Mouse (Mus musculus) left cerebral cortex, adult 2 months (tissue): ENCODE measurements around the gene Kif3a. TPM values are rescaled to one million over a fixed set of nuclear protein-coding genes. Genes with fewer than 3 reads are reported as not detected.

Experiments used
- DNase-seq, 2 experiments: peaks; one replicate each; pipeline ENCODE4 v3.0.0; 2021 to 2022; ENCODE audit warnings: low spot score in 2 of 2, mixed read lengths in 1 of 2; ENCODE audit errors: extremely low spot score in 1 of 2
- H3K27ac ChIP-seq: fragments of 200-600 bp; 2 replicates; pipeline ENCODE4 v1.8.1; 2022
- H3K4me3 ChIP-seq: fragments of 200-600 bp; 2 replicates; pipeline ENCODE4 v1.8.1; 2022
- CTCF ChIP-seq: fragments of 200-600 bp; IDR thresholded peaks from 2 replicates; pipeline ENCODE4 v1.8.1; 2022; ENCODE audit warnings: antibody characterized with exemption, mild to moderate bottlenecking, moderate library complexity
- intact Hi-C: fragments of 180-260 bp; cut with DNase I; formaldehyde crosslinking; loops from one replicate; pipeline ENCODE4 v1.15.1; 2025
- total RNA-seq, 2 experiments: library from RNA; stranded (reverse); gene quantifications; 2 replicates each; pipeline ENCODE4 v1.2.3; 2021

Gene Kif3a
- total RNA-seq, 2 experiments from 2014 or later, result 127 to 131 TPM

DNA sequence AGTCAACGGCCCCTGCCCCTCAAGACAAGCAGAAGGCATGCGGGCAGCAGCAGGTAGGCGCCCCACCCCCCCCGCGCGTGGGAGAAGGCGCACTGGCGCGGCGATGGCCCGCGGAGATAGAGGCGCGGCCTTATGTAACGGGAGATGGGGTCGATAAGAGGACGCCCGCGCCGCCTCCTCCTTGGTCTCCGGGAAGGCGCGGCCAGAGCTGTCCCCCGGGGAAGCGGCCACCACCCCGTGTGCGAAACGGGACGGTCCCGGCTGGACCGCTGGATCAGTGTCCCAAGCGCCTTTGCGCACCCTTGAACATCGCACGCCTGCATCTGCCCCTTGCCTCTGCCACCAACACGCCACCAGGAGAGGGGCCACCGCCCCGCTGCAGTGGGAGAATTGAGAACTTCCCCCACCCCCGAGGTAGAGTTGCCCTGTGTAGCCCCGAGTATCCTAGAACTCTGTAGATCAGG, 69.0 kb downstream of the Kif3a start:
- no peak for TF ChIP-seq CTCF
- intact Hi-C loops, result no loop called here
- H3K4me3 ChIP-seq, result peak overlapping the region; percentile 46
- peak; percentile 47 to 52 for DNase-seq
- no peak overlapping the region; the same call in 1 of the 2 replicates for H3K27ac ChIP-seq

- no peak for DNase-seq
Measured at GRCm38 (mm10) chr11:53637046-53637802, 70.0 kb downstream of the Kif3a start.

GRCm38 (mm10) chr11:53637803-53638260, 70.7 kb downstream of the Kif3a start:
- intact Hi-C loops, result no loop called here
- no peak overlapping the region for H3K4me3 ChIP-seq
- TF ChIP-seq CTCF, result no peak
- no peak overlapping the region for H3K27ac ChIP-seq
- DNase-seq, result no peak

More at GRCm38 (mm10) chr11:53637046-53637802, 70.0 kb downstream of the Kif3a start:
- intact Hi-C loops, result no loop called here
- Histone ChIP-seq H3K4me3 (no peak overlapping the region), H3K27ac (no peak overlapping the region)
- no peak for TF ChIP-seq CTCF

- intact Hi-C loops, result no loop called here
- Histone ChIP-seq H3K4me3 (no peak overlapping the region), H3K27ac (no peak overlapping the region)
Measured at GRCm38 (mm10) chr11:53642744-53643279, 75.6 kb downstream of the Kif3a start.

GRCm38 (mm10) chr11:53644017-53644416, 76.8 kb downstream of the Kif3a start:
- Histone ChIP-seq H3K4me3 (no peak overlapping the region), H3K27ac (no peak overlapping the region)
- intact Hi-C loops, result no loop called here
- no peak for TF ChIP-seq CTCF
- no peak for DNase-seq

More at GRCm38 (mm10) chr11:53642744-53643279, 75.6 kb downstream of the Kif3a start:
- TF ChIP-seq CTCF, result peak; percentile 22; the same call in 1 of the 2 replicates
- no peak for DNase-seq

DNA sequence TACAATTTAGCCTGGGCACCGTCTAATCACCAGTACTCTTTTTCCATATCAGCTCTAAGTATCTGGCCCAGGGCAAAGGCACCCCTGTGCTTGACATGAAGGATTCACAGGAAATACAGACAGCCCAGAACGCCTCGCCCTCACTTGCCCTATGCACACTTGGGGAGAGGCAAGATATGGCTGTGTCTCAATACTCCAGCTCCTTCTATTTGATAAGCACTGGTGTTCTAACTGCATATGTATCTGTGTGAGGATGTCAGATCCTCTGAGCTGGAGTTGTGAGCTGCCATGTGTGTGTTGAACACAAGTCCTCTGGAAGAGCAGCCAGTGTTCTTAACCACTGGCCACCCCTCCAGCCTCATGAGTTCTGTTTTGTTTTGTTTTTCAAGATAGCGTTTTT, 84.3 kb downstream of the Kif3a start:
- DNase-seq, result no peak
- no peak for TF ChIP-seq CTCF
- intact Hi-C loops, result no loop called here
- Histone ChIP-seq H3K27ac (no peak overlapping the region), H3K4me3 (no peak overlapping the region)

Other genes starting within 250 kb of the Kif3a start
- gene Zcchc10, start 242.7 kb upstream of the Kif3a start, total RNA-seq, result 10 to 100 TPM; 10.4 TPM
- 100 to 1,000 TPM; 187 to 201 TPM for gene Aff4, start 216.5 kb upstream of the Kif3a start, total RNA-seq
- not detected for gene Leap2, start 144.2 kb upstream of the Kif3a start, total RNA-seq
- 100 to 1,000 TPM; 388 to 436 TPM for gene Uqcrq, start 136.5 kb upstream of the Kif3a start, total RNA-seq
- gene Gdf9, start 136.4 kb upstream of the Kif3a start, total RNA-seq, result 1 to 10 TPM in 1 of 2 experiments, under 1 TPM in 1; 0.89 to 1.1 TPM
- gene Gm10447, start 110.3 kb upstream of the Kif3a start, total RNA-seq, result under 1 TPM; 0.33 to 0.34 TPM
- gene Shroom1, start 110.2 kb upstream of the Kif3a start, total RNA-seq, result 1 to 10 TPM; 5.4 to 6.3 TPM
- gene Gm9837, start 96.9 kb upstream of the Kif3a start, total RNA-seq, result under 1 TPM in 1 of 2 experiments, not detected in 1; 0.84 TPM
- 1 to 10 TPM; 1.8 to 2.2 TPM for gene Gm9945, start 87.2 kb upstream of the Kif3a start, total RNA-seq
- gene Sowaha, start 87.1 kb upstream of the Kif3a start, total RNA-seq, result 10 to 100 TPM; 68.8 to 83.8 TPM
- gene Sept8, start 48.1 kb upstream of the Kif3a start, total RNA-seq, result 100 to 1,000 TPM; 304 to 314 TPM
- gene Il4, start 51.3 kb downstream of the Kif3a start, total RNA-seq, result not detected
- gene Il13, start 67.3 kb downstream of the Kif3a start, total RNA-seq, result not detected
- 10 to 100 TPM; 10.9 to 12.0 TPM for gene Rad50, start 139.9 kb downstream of the Kif3a start, total RNA-seq
- not detected for gene Il5, start 153.4 kb downstream of the Kif3a start, total RNA-seq
- 1 to 10 TPM; 6.6 to 8.2 TPM for gene Irf1, start 202.6 kb downstream of the Kif3a start, total RNA-seq
- gene Gm17334, start 205.8 kb downstream of the Kif3a start, total RNA-seq, result 1 to 10 TPM in 1 of 2 experiments, under 1 TPM in 1; 0.52 to 1.1 TPM